Mouse (Mus musculus) embryonic facial prominence, embryonic 11.5 days (tissue): ENCODE data around the gene Usp39. TPM values are rescaled to one million over a fixed set of nuclear protein-coding genes. Genes with fewer than 3 reads are reported as not detected.

Experiments used
- ATAC-seq: fragments of 200-750 bp; cut with Nextera tagmentation; replicated peaks from 2 replicates; pipeline ENCODE4 v1.8.0; 2017; ENCODE audit warnings: low read depth; ENCODE audit not compliant: insufficient number of reproducible peaks, low FRiP score, low TSS enrichment
- DNase-seq: peaks from one replicate; pipeline ENCODE4 v3.0.0-alpha.2; 2015; ENCODE audit warnings: low spot score
- H3K27ac ChIP-seq: fragments of 300-500 bp; sonication (generic); replicated peaks from 2 replicates; pipeline ENCODE4 v1.5.1; 2014; ENCODE audit warnings: mild to moderate bottlenecking, low read depth, low read length, control low read depth
- H3K27me3 ChIP-seq: fragments of 300-500 bp; sonication (generic); 2 replicates; pipeline ENCODE4 v1.6.1; 2014; ENCODE audit warnings: mild to moderate bottlenecking, low read length, moderate library complexity, mixed read lengths; ENCODE audit not compliant: control insufficient read depth, insufficient read depth
- H3K36me3 ChIP-seq: fragments of 300-500 bp; sonication (generic); replicated peaks from 2 replicates; pipeline ENCODE4 v1.6.1; 2014; ENCODE audit warnings: low read depth, mild to moderate bottlenecking, low read length, moderate library complexity, mixed read lengths; ENCODE audit not compliant: control insufficient read depth, insufficient read depth
- H3K4me1 ChIP-seq: fragments of 300-500 bp; sonication (generic); 2 replicates; pipeline ENCODE4 v1.6.1; 2014; ENCODE audit warnings: low read length, mixed read lengths; ENCODE audit not compliant: control insufficient read depth, insufficient read depth
- H3K4me2 ChIP-seq: fragments of 300-500 bp; sonication (generic); 2 replicates; pipeline ENCODE4 v1.6.1; 2014; ENCODE audit warnings: low read depth, mild to moderate bottlenecking, control low read depth, low read length, moderate library complexity
- H3K4me3 ChIP-seq: fragments of 300-500 bp; sonication (generic); 2 replicates; pipeline ENCODE4 v1.5.1; 2014; ENCODE audit warnings: low read depth, low read length, control low read depth
- H3K9ac ChIP-seq: fragments of 300-500 bp; sonication (generic); replicated peaks from 2 replicates; pipeline ENCODE4 v1.6.1; 2014; ENCODE audit warnings: mild to moderate bottlenecking, control low read depth, low read length
- H3K9me3 ChIP-seq: fragments of 300-500 bp; sonication (generic); replicated peaks from 2 replicates; pipeline ENCODE4 v1.6.1; 2016; ENCODE audit warnings: mild to moderate bottlenecking, low read length, inconsistent platforms, mixed read lengths; ENCODE audit not compliant: control insufficient read depth
- WGBS: fragments of 180-500 bp; shearing (Covaris S2); extraction: QIAGEN DNeasy Blood & Tissue Kit; methylation state at CpG from one replicate; pipeline ENCODE4 v1.1.7; 2014; 5-methylcytosine and 5-hydroxymethylcytosine counted together
- polyA plus RNA-seq: library from polyadenylated mRNA; unstranded; fragments of >200 nt; fragmentation: Nextera tagmentation; extraction: Ambion mirVana; gene quantifications from 2 replicates; pipeline ENCODE4 v1.2.1, GENCODE M21; 2014

The Usp39 gene
- 107 and 111 TPM in 2 replicates for polyA plus RNA-seq

GRCm38 (mm10) chr6:72345074-72345567 is at the start of gene Usp39:
Usp39 (minus strand) TSS chr6:72345184.
- H3K9ac ChIP-seq, result peak within 1 kb of the TSS; percentile 80

GRCm38 (mm10) chr6:72392341-72392740 is 47.4 kb upstream of the Usp39 start:
- 79% methylated on average over 5 of the region's 5 CpGs for WGBS
- Histone ChIP-seq H3K27ac (no peak overlapping the region), H3K4me1 (no peaks in the 10 kb centered on the region), H3K9me3 (no peaks in the 10 kb centered on the region), H3K4me3 (no peak overlapping the region), H3K4me2 (no peak overlapping the region), H3K27me3 (no peaks in the 10 kb centered on the region), H3K36me3 (no peaks in the 10 kb centered on the region), H3K9ac (no peak overlapping the region)
- ATAC-seq, result no peak
- no peak for DNase-seq

More at GRCm38 (mm10) chr6:72345074-72345567, at the start of gene Usp39:
- Histone ChIP-seq H3K27me3 (no peaks in the 10 kb centered on the region), H3K27ac (0 out of 2 replicates have a peak within 1 kb of the TSS, but pooled peaks have one; percentile 32), H3K4me1 (peaks cover 6% of the 10 kb centered on the region; the same call in 1 of the 2 replicates), H3K36me3 (no peaks in the 10 kb centered on the region), H3K4me2 (peak within 1 kb of the TSS; percentile 72), H3K4me3 (peak within 1 kb of the TSS; percentile 80), H3K9me3 (no peaks in the 10 kb centered on the region)
- peak; percentile 97 for DNase-seq
- peak; percentile 56; the same call in 1 of the 2 replicates for ATAC-seq
- WGBS, result under 1% methylated on average over 30 of the region's 30 CpGs

DNA sequence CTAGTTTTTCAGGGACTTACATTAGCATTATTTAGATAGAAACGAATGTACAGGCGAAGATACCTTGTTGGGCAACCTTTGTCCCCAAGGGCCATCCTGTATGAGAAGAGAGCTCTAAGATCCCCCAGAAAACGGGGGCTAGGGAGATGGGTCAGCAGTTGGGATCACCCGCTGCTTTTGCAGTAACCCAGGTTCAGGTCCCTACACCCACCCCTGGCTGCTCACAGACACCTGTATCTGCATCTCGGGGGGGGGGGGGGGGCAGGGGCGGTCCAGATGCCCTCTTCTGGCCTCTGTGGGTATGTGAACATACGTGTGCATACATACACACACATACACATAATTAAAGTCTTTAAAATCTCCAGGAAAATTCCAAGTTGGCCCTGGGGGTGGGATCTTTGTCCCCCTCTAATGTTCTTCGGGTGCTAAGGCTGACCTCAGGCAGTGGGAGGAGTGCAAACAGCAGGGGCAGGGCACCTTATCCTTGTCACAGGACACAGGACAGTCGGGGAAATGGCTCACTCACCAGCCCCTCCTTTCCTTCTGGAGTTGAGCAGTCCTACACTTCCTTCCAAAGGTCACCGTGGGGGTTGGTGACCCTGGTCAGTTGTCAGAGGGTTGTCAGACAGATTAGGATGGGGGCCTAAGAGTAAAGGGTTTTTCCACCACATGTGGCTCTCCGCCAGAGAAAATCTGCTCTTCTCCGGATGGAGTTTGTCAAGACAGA is 46.0 kb upstream of the Usp39 start:
- peak; percentile 42; the same call in 1 of the 2 replicates for ATAC-seq
- no peaks in the 10 kb centered on the region for H3K4me1 ChIP-seq
- no peaks in the 10 kb centered on the region for H3K36me3 ChIP-seq
- H3K4me3 ChIP-seq, result peak overlapping the region; percentile 51; the same call in 1 of the 2 replicates
- H3K9me3 ChIP-seq, result no peaks in the 10 kb centered on the region
- H3K4me2 ChIP-seq, result peak overlapping the region; percentile 75; the same call in 1 of the 2 replicates
- H3K9ac ChIP-seq, result peak overlapping the region; percentile 72
- no peaks in the 10 kb centered on the region for H3K27me3 ChIP-seq
- no peak overlapping the region for H3K27ac ChIP-seq
- WGBS, result 15% methylated on average over 11 of the region's 12 CpGs
- DNase-seq, result peak; percentile 18

GRCm38 (mm10) chr6:72389941-72390771 is 45.2 kb upstream of the Usp39 start, which contains the start of gene Vamp8:
Vamp8 (minus strand) TSS chr6:72390703.
- 1% methylated on average over 33 of the region's 33 CpGs for WGBS
- no peaks in the 10 kb centered on the region for H3K9me3 ChIP-seq
- no peaks in the 10 kb centered on the region for H3K27me3 ChIP-seq
- peak; percentile 68 for ATAC-seq
- H3K36me3 ChIP-seq, result no peaks in the 10 kb centered on the region
- H3K27ac ChIP-seq, result peak within 1 kb of the TSS; percentile 66
- peak within 1 kb of the TSS; percentile 72 for H3K9ac ChIP-seq
- DNase-seq, result peak; percentile 59
- peak within 1 kb of the TSS; percentile 51 for H3K4me3 ChIP-seq
- no peaks in the 10 kb centered on the region for H3K4me1 ChIP-seq
- peak within 1 kb of the TSS; percentile 75 for H3K4me2 ChIP-seq

DNA sequence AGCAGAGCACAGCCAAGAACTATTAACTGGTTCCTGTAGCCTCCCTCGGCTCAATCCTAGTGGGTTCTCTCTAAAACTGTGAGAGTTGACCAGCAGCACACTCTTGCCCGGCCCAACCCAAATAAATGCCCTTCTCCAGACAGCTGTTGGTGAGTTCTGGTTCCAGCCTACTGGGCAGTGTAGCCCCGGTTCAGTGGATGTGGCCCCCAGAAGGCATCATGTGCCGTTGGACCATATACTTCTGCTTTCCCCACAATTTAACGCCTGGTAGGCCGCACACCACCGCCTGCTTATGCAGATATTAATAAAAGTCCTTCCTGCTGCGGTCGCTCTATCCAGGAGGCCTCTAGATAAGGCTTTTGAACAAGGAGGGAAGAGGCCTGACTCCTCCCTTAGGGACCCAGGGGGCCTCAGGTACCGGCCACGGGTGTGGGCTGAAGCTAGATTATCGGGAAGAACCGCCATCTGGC is 44.5 kb upstream of the Usp39 start:
- H3K9ac ChIP-seq, result peak overlapping the region; percentile 72
- no peaks in the 10 kb centered on the region for H3K4me1 ChIP-seq
- WGBS, result 27% methylated on average over 13 of the region's 13 CpGs
- no peaks in the 10 kb centered on the region for H3K27me3 ChIP-seq
- H3K4me3 ChIP-seq, result peak overlapping the region; percentile 51
- DNase-seq, result no peak
- peak overlapping the region; percentile 75 for H3K4me2 ChIP-seq
- peak overlapping the region; percentile 66; the same call in 1 of the 2 replicates for H3K27ac ChIP-seq
- no peak for ATAC-seq
- no peaks in the 10 kb centered on the region for H3K36me3 ChIP-seq
- no peaks in the 10 kb centered on the region for H3K9me3 ChIP-seq

DNA sequence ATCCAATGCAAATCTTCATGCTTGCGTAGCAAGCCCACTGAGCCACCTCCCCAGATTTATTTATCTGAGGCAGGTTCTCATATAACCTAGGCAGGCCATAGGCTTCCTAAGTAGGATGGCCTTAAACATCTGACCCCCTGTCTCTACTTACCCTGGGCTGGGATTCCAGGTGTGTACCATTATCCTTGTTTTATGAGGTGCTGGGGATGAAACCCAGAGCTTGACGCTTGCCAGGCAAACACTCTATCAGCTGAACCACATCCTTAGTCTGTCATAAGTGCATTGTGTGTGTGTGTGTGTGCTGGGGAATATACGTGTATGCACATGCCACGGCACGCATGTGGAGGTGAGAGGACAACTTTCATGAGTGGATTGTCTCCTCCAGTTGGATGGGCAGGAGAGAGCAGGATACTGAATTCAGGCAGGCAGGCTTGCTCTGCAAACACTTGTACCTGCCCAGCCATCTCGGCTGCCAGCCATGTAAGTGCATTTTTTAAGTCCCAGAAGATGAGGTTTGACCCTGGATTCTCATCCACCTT is 43.9 kb upstream of the Usp39 start:
- 84% methylated on average over 6 of the region's 6 CpGs for WGBS
- H3K4me2 ChIP-seq, result no peak overlapping the region
- H3K9ac ChIP-seq, result no peak overlapping the region

DNA sequence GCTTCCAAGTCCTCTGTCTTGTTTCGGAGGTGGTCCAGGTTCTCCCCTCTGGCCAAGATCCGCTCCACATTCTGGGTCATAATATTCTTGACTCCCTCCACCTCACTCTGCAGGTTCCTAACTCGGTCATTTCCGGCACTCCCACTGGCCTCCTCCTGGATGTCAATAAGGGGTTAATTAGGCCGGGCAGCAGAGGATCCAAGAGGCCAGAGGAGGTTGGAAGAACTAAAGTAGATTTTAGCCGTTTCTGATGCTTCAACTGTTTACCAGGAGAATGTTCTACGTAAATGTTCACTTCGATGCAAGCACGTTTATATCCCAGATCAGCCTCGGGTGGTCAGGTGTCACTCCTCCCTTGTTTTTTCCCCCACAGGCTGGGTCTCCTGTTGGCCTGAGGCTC is 43.3 kb upstream of the Usp39 start:
- no peaks in the 10 kb centered on the region for H3K27me3 ChIP-seq
- no peak overlapping the region for H3K4me3 ChIP-seq
- WGBS, result 59% methylated on average over 10 of the region's 10 CpGs
- no peak for DNase-seq
- no peak overlapping the region for H3K9ac ChIP-seq
- H3K27ac ChIP-seq, result no peak overlapping the region
- no peaks in the 10 kb centered on the region for H3K4me1 ChIP-seq
- H3K36me3 ChIP-seq, result no peaks in the 10 kb centered on the region
- H3K9me3 ChIP-seq, result no peaks in the 10 kb centered on the region
- ATAC-seq, result no peak
- H3K4me2 ChIP-seq, result no peak overlapping the region

More for the DNA sequence above, 43.9 kb upstream of the Usp39 start:
- Histone ChIP-seq H3K27ac (no peak overlapping the region), H3K9me3 (no peaks in the 10 kb centered on the region), H3K36me3 (no peaks in the 10 kb centered on the region), H3K4me1 (no peaks in the 10 kb centered on the region), H3K27me3 (no peaks in the 10 kb centered on the region), H3K4me3 (no peak overlapping the region)
- no peak for DNase-seq
- no peak for ATAC-seq
